Mouse (Mus musculus): Measurements from ENCODE around the gene Tnfrsf9.

Gene Tnfrsf9

GRCm38 (mm10) chr4:150926924-150927705, 12.8 kb downstream of the Tnfrsf9 start:
- DNase-seq (ENCODE audit: low spot score in 2 of 2): no peak

DNA sequence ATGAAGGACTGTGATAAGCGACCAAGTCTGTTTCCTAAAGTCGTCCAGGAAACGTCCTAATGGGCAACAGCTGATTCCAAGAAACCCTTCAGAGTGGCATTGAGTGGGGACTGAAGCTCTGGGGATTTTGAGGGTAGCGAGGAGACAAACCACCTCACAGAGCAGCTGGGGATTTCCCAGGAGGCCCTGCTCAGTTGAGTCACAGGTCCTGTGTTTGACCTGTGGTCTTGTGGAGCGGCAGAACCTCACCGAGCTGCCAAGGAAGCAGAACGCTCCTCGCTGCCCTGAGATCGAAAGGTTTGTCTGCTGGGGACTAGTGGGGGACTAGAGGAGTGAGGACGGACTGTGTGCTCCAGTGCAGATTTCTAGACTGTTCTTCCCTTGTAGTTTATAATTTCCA, 13.4 kb downstream of the Tnfrsf9 start:
- no peak for DNase-seq (ENCODE audit: low spot score in 2 of 2)

DNA sequence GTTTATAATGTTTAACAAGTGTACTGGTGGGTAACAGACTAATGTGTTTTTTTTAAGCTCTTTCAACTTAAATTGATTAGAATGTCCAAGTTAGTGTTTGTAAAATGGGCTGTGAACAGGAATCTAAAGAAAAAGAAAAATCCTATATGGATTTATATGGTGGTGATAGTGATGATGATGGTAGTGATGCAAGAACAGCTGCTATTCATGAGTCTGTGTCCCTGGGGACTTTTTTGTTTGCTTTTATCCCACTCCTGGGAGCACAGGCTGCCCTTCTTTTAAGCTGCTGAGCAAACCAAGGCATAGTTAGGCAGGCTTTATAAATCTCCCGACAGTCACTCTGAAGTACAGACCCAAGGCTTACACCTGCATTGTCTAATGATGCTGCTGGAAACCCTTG, 19.1 kb downstream of the Tnfrsf9 start:
- DNase-seq (ENCODE audit: low spot score in 2 of 2): no peak

GRCm38 (mm10) chr4:150937293-150938062, 23.1 kb downstream of the Tnfrsf9 start:
- peak; percentile 61 to 74 for DNase-seq (ENCODE audit: low spot score in 2 of 2)

DNA sequence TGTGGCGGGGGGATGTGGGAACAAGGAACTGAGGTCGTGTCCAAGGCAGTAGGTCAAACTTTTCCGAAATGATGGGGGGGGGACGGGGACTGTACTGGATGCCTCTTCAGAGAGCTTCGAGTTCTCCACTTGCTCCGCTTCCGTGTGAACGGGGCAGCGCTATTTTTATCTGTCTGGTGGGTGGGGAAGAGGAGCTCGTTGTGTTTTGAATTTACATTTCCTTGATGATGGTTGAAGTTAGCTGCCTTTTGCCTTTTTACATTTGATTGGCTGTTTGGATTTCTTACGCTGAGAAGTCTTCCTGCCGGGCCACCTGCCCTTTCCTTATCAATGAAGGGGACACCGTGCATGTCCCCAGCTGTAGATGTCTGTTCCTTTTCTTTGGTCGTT, 23.7 kb downstream of the Tnfrsf9 start:
- DNase-seq (ENCODE audit: low spot score in 2 of 2): no peak

GRCm38 (mm10) chr4:150939991-150940651, 25.8 kb downstream of the Tnfrsf9 start:
- DNase-seq (ENCODE audit: low spot score in 2 of 2): no peak

GRCm38 (mm10) chr4:150944707-150945106, 30.3 kb downstream of the Tnfrsf9 start:
- no peak for DNase-seq (ENCODE audit: low spot score in 2 of 2)

- no peak for DNase-seq (ENCODE audit: low spot score in 2 of 2)
Observed at GRCm38 (mm10) chr4:150950972-150951371, 36.6 kb downstream of the Tnfrsf9 start.

- DNase-seq (ENCODE audit: low spot score in 2 of 2): peak in 1 of 2 experiments; percentile 40
Observed at GRCm38 (mm10) chr4:150956369-150957105, 42.2 kb downstream of the Tnfrsf9 start.

- no peak for DNase-seq (ENCODE audit: low spot score in 2 of 2)
Observed at GRCm38 (mm10) chr4:150957106-150957458, 42.7 kb downstream of the Tnfrsf9 start.

- DNase-seq (ENCODE audit: low spot score in 2 of 2): no peak
Observed at GRCm38 (mm10) chr4:150958536-150958935, 44.2 kb downstream of the Tnfrsf9 start.

DNA sequence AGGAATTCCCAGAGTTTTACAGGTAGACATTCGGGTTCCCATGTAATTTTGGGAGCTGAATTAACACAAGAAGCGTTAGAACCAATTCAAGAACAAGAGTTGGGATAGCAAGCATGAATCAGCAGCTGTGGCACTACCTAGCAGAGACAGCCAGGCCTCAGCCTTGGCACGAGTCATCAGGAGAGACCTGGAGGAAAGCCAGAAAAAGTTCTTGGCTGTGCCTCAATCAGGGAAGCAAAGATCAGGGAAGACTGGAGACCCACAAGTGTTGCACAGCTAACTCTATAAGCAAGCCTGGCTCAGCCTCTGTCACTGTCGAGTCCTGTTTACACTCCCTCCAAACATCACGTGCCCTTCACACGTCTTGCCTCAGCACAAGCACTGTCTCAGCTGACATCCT, 47.9 kb downstream of the Tnfrsf9 start:
- no peak for DNase-seq (ENCODE audit: low spot score in 2 of 2)

DNA sequence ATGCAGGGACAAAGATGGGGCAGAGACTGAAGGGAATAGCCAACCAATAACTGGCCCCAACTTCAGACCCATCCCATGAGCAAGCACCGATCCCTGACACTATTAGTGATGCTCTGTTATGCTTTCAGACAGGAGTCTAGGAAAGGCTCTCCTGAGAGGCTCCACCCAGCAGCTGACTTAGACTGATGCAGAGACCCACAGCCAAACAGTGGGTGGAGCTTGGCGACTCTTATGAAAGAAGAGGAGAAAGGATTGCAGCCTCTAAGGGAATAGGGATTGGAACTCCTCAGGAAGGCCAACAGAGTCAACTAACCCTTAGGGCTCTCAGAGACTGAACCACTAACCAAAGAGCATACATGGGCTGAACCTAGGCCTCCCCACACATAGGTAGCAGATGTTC, 49.3 kb downstream of the Tnfrsf9 start:
- no peak for DNase-seq (ENCODE audit: low spot score in 2 of 2)

GRCm38 (mm10) chr4:150964635-150965554, 50.5 kb downstream of the Tnfrsf9 start:
- peak; percentile 83 to 89 for DNase-seq (ENCODE audit: low spot score in 2 of 2)

DNA sequence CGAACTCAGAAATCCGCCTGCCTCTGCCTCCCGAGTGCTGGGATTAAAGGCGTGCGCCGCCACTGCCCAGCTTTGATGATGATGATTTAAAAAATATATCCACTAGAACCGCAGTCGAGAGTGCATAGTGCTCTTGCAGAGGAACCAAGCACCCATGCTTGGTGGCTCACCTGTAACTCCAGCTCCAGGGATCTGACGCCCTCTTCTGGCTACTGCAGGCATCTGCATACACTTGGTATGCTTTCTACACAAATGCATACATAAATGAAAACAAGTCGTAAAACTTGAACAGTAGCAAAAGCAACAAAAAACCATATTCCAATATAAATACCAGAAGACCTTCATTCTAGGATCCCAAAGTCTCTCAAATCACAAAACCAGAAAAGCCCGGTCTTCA, 51.2 kb downstream of the Tnfrsf9 start:
- DNase-seq (ENCODE audit: low spot score in 2 of 2): no peak

- DNase-seq (ENCODE audit: low spot score in 2 of 2): peak; percentile 50 to 65
Observed at GRCm38 (mm10) chr4:150966556-150966955, 52.2 kb downstream of the Tnfrsf9 start.

DNA sequence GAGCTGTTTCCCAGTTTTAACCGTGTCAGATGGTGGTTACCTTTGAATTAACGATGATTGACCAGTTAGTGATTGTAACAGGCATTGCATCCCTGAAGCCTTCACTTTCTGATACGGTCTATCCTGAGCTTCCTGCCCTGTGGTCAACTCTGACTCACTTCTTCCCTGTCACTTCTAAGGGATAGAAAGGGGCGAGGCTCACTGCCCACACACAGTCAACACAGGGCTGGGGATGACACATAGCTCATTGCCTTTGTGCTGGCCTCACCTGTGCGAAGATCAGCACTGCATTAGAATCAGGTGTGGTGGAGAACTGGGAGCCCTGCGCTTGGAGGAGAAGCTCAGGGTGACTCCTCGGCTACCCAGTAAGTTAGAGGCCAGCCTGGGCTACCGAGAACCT, 54.6 kb downstream of the Tnfrsf9 start:
- DNase-seq (ENCODE audit: low spot score in 2 of 2): no peak

DNA sequence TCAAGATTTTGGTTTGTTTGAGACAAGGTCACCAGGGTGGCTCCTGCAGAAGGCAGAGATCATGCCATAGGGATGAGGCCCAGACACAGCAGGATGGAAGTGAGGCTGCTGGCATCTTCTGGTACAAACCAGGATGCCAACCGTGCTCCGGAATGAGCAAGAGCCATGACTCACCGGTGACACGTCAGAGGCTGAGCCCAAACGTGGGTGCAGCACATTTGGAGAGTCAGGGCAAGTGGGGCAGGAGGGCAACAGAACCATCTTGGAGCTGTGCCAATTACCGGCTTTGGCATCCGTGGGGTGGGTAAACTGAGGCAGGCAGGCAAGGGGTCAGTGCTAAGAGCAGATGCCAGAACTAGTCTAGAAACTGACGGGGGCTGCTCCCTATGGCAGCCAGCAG, 58.9 kb downstream of the Tnfrsf9 start:
- peak in 1 of 2 experiments; percentile 6 for DNase-seq (ENCODE audit: low spot score in 2 of 2)

DNA sequence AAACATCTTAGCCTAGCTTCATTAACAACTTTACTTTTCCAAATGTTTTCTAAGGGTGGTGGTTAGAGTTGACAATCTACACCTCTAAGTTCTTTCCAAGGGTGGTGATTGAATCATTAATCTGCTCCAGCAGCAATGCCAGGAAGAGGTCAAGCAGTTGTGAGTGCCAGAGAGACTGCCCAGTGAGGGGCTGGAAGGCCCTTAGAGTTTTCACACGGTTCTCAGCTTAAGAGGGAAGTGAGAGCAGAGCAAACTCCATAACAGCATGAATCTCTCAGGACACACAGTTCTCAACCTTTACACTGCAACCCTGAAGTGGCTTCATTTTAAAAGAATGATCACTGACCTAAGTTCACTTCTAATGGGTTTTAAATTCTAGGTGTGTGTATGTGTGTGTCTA, 60.8 kb downstream of the Tnfrsf9 start:
- DNase-seq (ENCODE audit: low spot score in 2 of 2): no peak

GRCm38 (mm10) chr4:150978156-150978910, 64.0 kb downstream of the Tnfrsf9 start:
- no peak for DNase-seq (ENCODE audit: low spot score in 2 of 2)

Data from right cerebral cortex, postnatal 10 days (tissue).